Comparison of ENCODE assay signal across 8 mouse cellular contexts in genomic region chr8:122517541-122518190, GRCm38 (mm10). TPM values are rescaled to one million over a fixed set of nuclear protein-coding genes. Genes with fewer than 3 reads are reported as not detected.
DNase-seq lines count a peak whose midpoint lies in the region; ATAC-seq and TF ChIP-seq lines count a peak whose summit lies in the region.

No protein-coding gene starts in this region.

- H3K4me2 ChIP-seq in midbrain, embryonic 16.5 days (ENCODE audit: low read length), result no peak overlapping the region
- H3K4me2 ChIP-seq in limb, embryonic 14.5 days (replicated peaks; ENCODE audit: low read depth, low read length, severe bottlenecking), result no peak overlapping the region; the same call in 1 of the 2 replicates
- H3K4me2 ChIP-seq in neural tube, embryonic 15.5 days, result 0 out of 2 replicates have a peak overlapping the region, but pooled peaks have one; percentile 6

- peak overlapping the region; percentile 11 for H3K4me3 ChIP-seq in midbrain, embryonic 10.5 days
- no peak overlapping the region for H3K4me3 ChIP-seq in midbrain, embryonic 16.5 days (ENCODE audit: low read depth, low read length)
- no peak overlapping the region for H3K4me3 ChIP-seq in limb, embryonic 14.5 days (replicated peaks; ENCODE audit: low read length)
- H3K4me3 ChIP-seq in neural tube, embryonic 15.5 days (replicated peaks), result no peak overlapping the region

- TF ChIP-seq POLR2A in limb, embryonic 14.5 days (IDR thresholded peaks at IDR 0.05; ENCODE audit: borderline replicate concordance, extremely low read depth, insufficient read depth, insufficient read length), result no peak

- H3K27me3 ChIP-seq in midbrain, embryonic 10.5 days (ENCODE audit: low read depth, poor library complexity, severe bottlenecking), result no peaks in the 10 kb centered on the region
- H3K27me3 ChIP-seq in midbrain, embryonic 16.5 days (ENCODE audit: control insufficient read depth, insufficient read depth, low read depth, low read length), result no peaks in the 10 kb centered on the region
- no peaks in the 10 kb centered on the region for H3K27me3 ChIP-seq in limb, embryonic 14.5 days (ENCODE audit: control insufficient read depth, insufficient read depth, low read length)
- no peaks in the 10 kb centered on the region for H3K27me3 ChIP-seq in neural tube, embryonic 15.5 days (replicated peaks)

- intact Hi-C loops in heart, postnatal 25 days (cut with DNase I), result no loop called here

- no peak overlapping the region for H3K9ac ChIP-seq in midbrain, embryonic 16.5 days (ENCODE audit: low read depth, low read length)
- H3K9ac ChIP-seq in limb, embryonic 14.5 days (ENCODE audit: low read depth, low read length, severe bottlenecking), result peak overlapping the region; percentile 34; the same call in 1 of the 2 replicates
- H3K9ac ChIP-seq in neural tube, embryonic 15.5 days (replicated peaks), result no peak overlapping the region

- no peak for ATAC-seq in midbrain, embryonic 16.5 days
- ATAC-seq in limb, embryonic 14.5 days (ENCODE audit: low FRiP score, low read depth), result peak; percentile 39
- ATAC-seq in neural tube, embryonic 15.5 days (ENCODE audit: low FRiP score), result no peak
- ATAC-seq in frontal cortex, adult (ENCODE audit: low TSS enrichment), result no peak

- DNase-seq in midbrain, embryonic 10.5 days (ENCODE audit: low spot score), result peak; percentile 46
- peak; percentile 58 for DNase-seq in heart, postnatal 25 days (ENCODE audit: low spot score)
- peak; percentile 31 for DNase-seq in limb, embryonic 14.5 days (ENCODE audit: low spot score)
- no peak for DNase-seq in right cerebral cortex, postnatal 4 days
- DNase-seq in gastrocnemius, adult 8-10 months (ENCODE audit: low spot score in 2 of 2), result no peak

- 43% methylated on average over 6 of the region's 6 CpGs for WGBS in midbrain, embryonic 10.5 days
- 36% methylated on average over 6 of the region's 6 CpGs for WGBS in midbrain, embryonic 16.5 days
- WGBS in limb, embryonic 14.5 days, result 10% methylated on average over 6 of the region's 6 CpGs
- WGBS in neural tube, embryonic 15.5 days, result 21% methylated on average over 6 of the region's 6 CpGs

- H3K36me3 ChIP-seq in midbrain, embryonic 10.5 days, result no peaks in the 10 kb centered on the region
- no peaks in the 10 kb centered on the region for H3K36me3 ChIP-seq in midbrain, embryonic 16.5 days (ENCODE audit: control insufficient read depth, insufficient read depth, low read length)
- H3K36me3 ChIP-seq in limb, embryonic 14.5 days (ENCODE audit: control insufficient read depth, insufficient read depth, low read length), result peaks cover 4% of the 10 kb centered on the region; the same call in 1 of the 2 replicates
- H3K36me3 ChIP-seq in neural tube, embryonic 15.5 days, result no peaks in the 10 kb centered on the region

- no peaks in the 10 kb centered on the region for H3K9me3 ChIP-seq in midbrain, embryonic 10.5 days (replicated peaks)
- H3K9me3 ChIP-seq in midbrain, embryonic 16.5 days (replicated peaks; ENCODE audit: control insufficient read depth, low read length, poor library complexity, severe bottlenecking), result no peaks in the 10 kb centered on the region
- no peaks in the 10 kb centered on the region for H3K9me3 ChIP-seq in limb, embryonic 14.5 days (ENCODE audit: control insufficient read depth, low read length)
- H3K9me3 ChIP-seq in neural tube, embryonic 15.5 days (replicated peaks), result no peaks in the 10 kb centered on the region

- peak overlapping the region; percentile 85 for H3K27ac ChIP-seq in midbrain, embryonic 10.5 days (replicated peaks)
- no peak overlapping the region for H3K27ac ChIP-seq in midbrain, embryonic 16.5 days (ENCODE audit: low read length)
- H3K27ac ChIP-seq in limb, embryonic 14.5 days (replicated peaks; ENCODE audit: low read depth, low read length), result peak overlapping the region; percentile 74
- H3K27ac ChIP-seq in neural tube, embryonic 15.5 days (replicated peaks), result peak overlapping the region; percentile 58

- H3K4me1 ChIP-seq in midbrain, embryonic 10.5 days, result peaks cover 40% of the 10 kb centered on the region
- H3K4me1 ChIP-seq in midbrain, embryonic 16.5 days (ENCODE audit: control insufficient read depth, insufficient read depth, low read length), result peaks cover 3% of the 10 kb centered on the region; the same call in 1 of the 2 replicates
- peaks cover 18% of the 10 kb centered on the region for H3K4me1 ChIP-seq in limb, embryonic 14.5 days (ENCODE audit: control insufficient read depth, insufficient read depth, low read length)
- peaks cover 8% of the 10 kb centered on the region for H3K4me1 ChIP-seq in neural tube, embryonic 15.5 days

RNA-seq across cellular contexts. Expression of gene Piezo1, which starts 33.5 kb away (rescaled TPM):
- polyA plus RNA-seq in midbrain, embryonic 10.5 days (2016; fragmentation: Nextera tagmentation; extraction: Ambion mirVana), result 5.8 and 8.2 TPM in 2 replicates
- polyA plus RNA-seq in midbrain, embryonic 16.5 days (2015; fragmentation: Nextera tagmentation; extraction: Ambion mirVana), result 1.8 and 2.0 TPM in 2 replicates
- 10 to 100 TPM; 17.2 to 19.1 TPM for total RNA-seq in heart, postnatal 25 days (2021)
- polyA plus RNA-seq in limb, embryonic 14.5 days (2012; rRNA removed), result 93.3 and 120 TPM in 2 replicates
- 20.4 and 20.7 TPM in 2 replicates for polyA plus RNA-seq in limb, embryonic 14.5 days (2014; fragmentation: Nextera tagmentation; extraction: Ambion mirVana)
- 2.1 and 5.1 TPM in 2 replicates for polyA plus RNA-seq in neural tube, embryonic 15.5 days (2015; fragmentation: Nextera tagmentation; extraction: Ambion mirVana)
- 10 to 100 TPM; 11.7 to 14.4 (median 13.9) TPM for total RNA-seq in gastrocnemius, adult 8-10 months (2022)

RNA-seq across cellular contexts. Expression of gene Ctu2, which starts 41.7 kb away (rescaled TPM):
- 71.5 and 72.6 TPM in 2 replicates for polyA plus RNA-seq in midbrain, embryonic 10.5 days (2016; fragmentation: Nextera tagmentation; extraction: Ambion mirVana)
- 83.6 and 85.1 TPM in 2 replicates for polyA plus RNA-seq in midbrain, embryonic 16.5 days (2015; fragmentation: Nextera tagmentation; extraction: Ambion mirVana)
- total RNA-seq in heart, postnatal 25 days (2021), result 10 to 100 TPM in 1 of 2 experiments, 1 to 10 TPM in 1; 7.3 to 11.4 TPM
- 57.1 and 59.5 TPM in 2 replicates for polyA plus RNA-seq in limb, embryonic 14.5 days (2012; rRNA removed)
- 49.5 and 64.3 TPM in 2 replicates for polyA plus RNA-seq in limb, embryonic 14.5 days (2014; fragmentation: Nextera tagmentation; extraction: Ambion mirVana)
- 66.2 and 80.2 TPM in 2 replicates for polyA plus RNA-seq in neural tube, embryonic 15.5 days (2015; fragmentation: Nextera tagmentation; extraction: Ambion mirVana)
- total RNA-seq in gastrocnemius, adult 8-10 months (2022), result 1 to 10 TPM; 6.1 to 7.2 (median 6.7) TPM

RNA-seq across cellular contexts. Expression of gene Rnf166, which starts 41.8 kb away (rescaled TPM):
- 31.7 and 35.6 TPM in 2 replicates for polyA plus RNA-seq in midbrain, embryonic 10.5 days (2016; fragmentation: Nextera tagmentation; extraction: Ambion mirVana)
- 35.0 and 36.4 TPM in 2 replicates for polyA plus RNA-seq in midbrain, embryonic 16.5 days (2015; fragmentation: Nextera tagmentation; extraction: Ambion mirVana)
- 10 to 100 TPM; 35.8 to 38.2 TPM for total RNA-seq in heart, postnatal 25 days (2021)
- polyA plus RNA-seq in limb, embryonic 14.5 days (2012; rRNA removed), result 80.1 and 103 TPM in 2 replicates
- 47.0 and 49.5 TPM in 2 replicates for polyA plus RNA-seq in limb, embryonic 14.5 days (2014; fragmentation: Nextera tagmentation; extraction: Ambion mirVana)
- 34.9 and 36.8 TPM in 2 replicates for polyA plus RNA-seq in neural tube, embryonic 15.5 days (2015; fragmentation: Nextera tagmentation; extraction: Ambion mirVana)
- 10 to 100 TPM; 29.9 to 37.5 (median 32.4) TPM for total RNA-seq in gastrocnemius, adult 8-10 months (2022)

RNA-seq across cellular contexts. Expression of gene Cdt1, which starts 50.1 kb away (rescaled TPM):
- polyA plus RNA-seq in midbrain, embryonic 10.5 days (2016; fragmentation: Nextera tagmentation; extraction: Ambion mirVana), result 63.2 and 70.9 TPM in 2 replicates
- polyA plus RNA-seq in midbrain, embryonic 16.5 days (2015; fragmentation: Nextera tagmentation; extraction: Ambion mirVana), result 5.7 and 6.2 TPM in 2 replicates
- total RNA-seq in heart, postnatal 25 days (2021), result 1 to 10 TPM; 2.7 to 3.2 TPM
- 79.0 and 103 TPM in 2 replicates for polyA plus RNA-seq in limb, embryonic 14.5 days (2012; rRNA removed)
- 34.0 and 34.2 TPM in 2 replicates for polyA plus RNA-seq in limb, embryonic 14.5 days (2014; fragmentation: Nextera tagmentation; extraction: Ambion mirVana)
- polyA plus RNA-seq in neural tube, embryonic 15.5 days (2015; fragmentation: Nextera tagmentation; extraction: Ambion mirVana), result 6.8 and 15.4 TPM in 2 replicates
- 1 to 10 TPM in 1 of 4 experiments, under 1 TPM in 3; 0.47 to 1.0 (median 0.83) TPM for total RNA-seq in gastrocnemius, adult 8-10 months (2022)

RNA-seq across cellular contexts. Expression of gene Snai3, which starts 57.1 kb away (rescaled TPM):
- polyA plus RNA-seq in midbrain, embryonic 10.5 days (2016; fragmentation: Nextera tagmentation; extraction: Ambion mirVana), result 0.07 TPM in 1 of 2 replicates, not detected in the other
- not detected in 2 replicates for polyA plus RNA-seq in midbrain, embryonic 16.5 days (2015; fragmentation: Nextera tagmentation; extraction: Ambion mirVana)
- total RNA-seq in heart, postnatal 25 days (2021), result 1 to 10 TPM; 2.5 to 2.7 TPM
- polyA plus RNA-seq in limb, embryonic 14.5 days (2012; rRNA removed), result 2.1 and 2.5 TPM in 2 replicates
- polyA plus RNA-seq in limb, embryonic 14.5 days (2014; fragmentation: Nextera tagmentation; extraction: Ambion mirVana), result 1.2 and 2.1 TPM in 2 replicates
- polyA plus RNA-seq in neural tube, embryonic 15.5 days (2015; fragmentation: Nextera tagmentation; extraction: Ambion mirVana), result 0.12 and 1.1 TPM in 2 replicates
- 10 to 100 TPM in 3 of 4 experiments, 1 to 10 TPM in 1; 8.9 to 15.4 (median 13.7) TPM for total RNA-seq in gastrocnemius, adult 8-10 months (2022)

Comparison
In these comparisons a context has a peak if more than half of its experiments do, and no peak if none do; other contexts are left out.
1. DNase-seq: peak in midbrain, embryonic 10.5 days (single experiment), heart, postnatal 25 days (single experiment) and limb, embryonic 14.5 days (single experiment); none in right cerebral cortex, postnatal 4 days (single experiment) and gastrocnemius, adult 8-10 months (0 of 2).